22 mouse cellular contexts compared by ENCODE assay signal in genomic region chr9:64220603-64221002, GRCm38 (mm10). TPM values are rescaled to one million over a fixed set of nuclear protein-coding genes. Genes with fewer than 3 reads are reported as not detected.
DNase-seq lines count a peak whose midpoint lies in the region; ATAC-seq and TF ChIP-seq lines count a peak whose summit lies in the region.
"Had no signal": no experiment of that assay in that cellular context is flagged by ENCODE, and none has a peak within 500 bp of the region (broad histone marks: within the 10 kb centered on the region; RNA-seq: fewer than 3 reads in every experiment).

No protein-coding gene starts in this region.

- no peak overlapping the region for H3K4me2 ChIP-seq in embryonic facial prominence, embryonic 14.5 days (ENCODE audit: low read depth, low read length)
- no peak overlapping the region for H3K4me2 ChIP-seq in intestine, embryonic 16.5 days (ENCODE audit: low read depth, low read length)
- H3K4me2 ChIP-seq in stomach, postnatal 0 days (replicated peaks; ENCODE audit: low read depth) = no peak overlapping the region
- H3K4me2 ChIP-seq: forebrain, embryonic 15.5 days; hindbrain, embryonic 12.5 days had no signal

- H3K9me3 ChIP-seq in embryonic facial prominence, embryonic 14.5 days (ENCODE audit: control insufficient read depth, low read length) = no peaks in the 10 kb centered on the region
- no peaks in the 10 kb centered on the region for H3K9me3 ChIP-seq in embryonic facial prominence, embryonic 10.5 days
- no peaks in the 10 kb centered on the region for H3K9me3 ChIP-seq in intestine, embryonic 16.5 days (ENCODE audit: control insufficient read depth, low read length)
- H3K9me3 ChIP-seq in stomach, postnatal 0 days (ENCODE audit: control insufficient read depth, low read length) = no peaks in the 10 kb centered on the region
- H3K9me3 ChIP-seq: forebrain, embryonic 15.5 days; heart, embryonic 10.5 days; hindbrain, embryonic 12.5 days had no signal

- H3K9ac ChIP-seq in embryonic facial prominence, embryonic 14.5 days (ENCODE audit: low read depth, low read length) = no peak overlapping the region
- no peak overlapping the region for H3K9ac ChIP-seq in intestine, embryonic 16.5 days (ENCODE audit: low read depth, low read length)
- no peak overlapping the region for H3K9ac ChIP-seq in stomach, postnatal 0 days (ENCODE audit: low read length)
- H3K9ac ChIP-seq: forebrain, embryonic 15.5 days; hindbrain, embryonic 12.5 days had no signal

- H3K4me3 ChIP-seq in embryonic facial prominence, embryonic 14.5 days (ENCODE audit: low read depth, low read length) = no peak overlapping the region
- H3K4me3 ChIP-seq in embryonic facial prominence, embryonic 10.5 days = no peak overlapping the region
- no peak overlapping the region for H3K4me3 ChIP-seq in layer of hippocampus, adult 2 months
- no peak overlapping the region for H3K4me3 ChIP-seq in intestine, embryonic 16.5 days (ENCODE audit: low read length)
- H3K4me3 ChIP-seq in stomach, postnatal 0 days (ENCODE audit: low read depth, low read length) = no peak overlapping the region
- H3K4me3 ChIP-seq: forebrain, embryonic 15.5 days; heart, embryonic 10.5 days; hindbrain, embryonic 12.5 days had no signal

- H3K27ac ChIP-seq in embryonic facial prominence, embryonic 14.5 days (replicated peaks; ENCODE audit: low read depth, low read length) = peak overlapping the region; percentile 44; the same call in 1 of the 2 replicates
- H3K27ac ChIP-seq in embryonic facial prominence, embryonic 10.5 days (replicated peaks) = no peak overlapping the region
- H3K27ac ChIP-seq in layer of hippocampus, adult 2 months = peak overlapping the region; percentile 62
- H3K27ac ChIP-seq in intestine, embryonic 16.5 days (ENCODE audit: low read length) = no peak overlapping the region
- peak overlapping the region; percentile 24 for H3K27ac ChIP-seq in stomach, postnatal 0 days (replicated peaks)
- H3K27ac ChIP-seq: forebrain, embryonic 15.5 days; heart, embryonic 10.5 days; hindbrain, embryonic 12.5 days had no signal

- peaks cover 8% of the 10 kb centered on the region; the same call in 1 of the 2 replicates for H3K4me1 ChIP-seq in embryonic facial prominence, embryonic 14.5 days (ENCODE audit: control insufficient read depth, insufficient read depth, low read length)
- peaks cover 24% of the 10 kb centered on the region for H3K4me1 ChIP-seq in embryonic facial prominence, embryonic 10.5 days
- peaks cover 7% of the 10 kb centered on the region; the same call in 1 of the 2 replicates for H3K4me1 ChIP-seq in intestine, embryonic 16.5 days (ENCODE audit: control insufficient read depth, insufficient read depth, low read length)
- 0 out of 2 replicates have a peak, but pooled peaks cover 4% of the 10 kb centered on the region for H3K4me1 ChIP-seq in stomach, postnatal 0 days (replicated peaks; ENCODE audit: control insufficient read depth, insufficient read depth)
- H3K4me1 ChIP-seq: hindbrain, embryonic 12.5 days had no signal

- no peaks in the 10 kb centered on the region for H3K27me3 ChIP-seq in embryonic facial prominence, embryonic 14.5 days (replicated peaks; ENCODE audit: control insufficient read depth, insufficient read depth, low read length)
- H3K27me3 ChIP-seq in embryonic facial prominence, embryonic 10.5 days (replicated peaks; ENCODE audit: low read depth, poor library complexity, severe bottlenecking) = no peaks in the 10 kb centered on the region
- H3K27me3 ChIP-seq in intestine, embryonic 16.5 days (replicated peaks; ENCODE audit: control insufficient read depth, insufficient read depth, low read length) = no peaks in the 10 kb centered on the region
- H3K27me3 ChIP-seq in stomach, postnatal 0 days (ENCODE audit: control insufficient read depth, insufficient read depth, low read length) = no peaks in the 10 kb centered on the region
- H3K27me3 ChIP-seq: forebrain, embryonic 15.5 days; hindbrain, embryonic 12.5 days; Patski had no signal

- no peak for TF ChIP-seq CTCF in layer of hippocampus, adult 2 months (conservative IDR thresholded peaks at IDR 0.05)
- TF ChIP-seq CTCF in stomach, postnatal 0 days (IDR thresholded peaks at IDR 0.05; ENCODE audit: low read depth) = no peak

- ATAC-seq in embryonic facial prominence, embryonic 14.5 days (ENCODE audit: low read depth) = no peak
- ATAC-seq in intestine, embryonic 16.5 days = peak; percentile 73
- no peak for ATAC-seq in stomach, postnatal 0 days (ENCODE audit: low FRiP score, low TSS enrichment)
- ATAC-seq: CD4-positive, CD25-positive, alpha-beta regulatory T cell, adult 4 months; forebrain, embryonic 15.5 days; hindbrain, embryonic 16.5 days; Patski had no signal

- WGBS in embryonic facial prominence, embryonic 14.5 days = 76% methylated on average over 1 of the region's 1 CpGs
- WGBS in embryonic facial prominence, embryonic 10.5 days = 73% methylated on average over 1 of the region's 1 CpGs
- 60% methylated on average over 1 of the region's 1 CpGs for WGBS in intestine, embryonic 16.5 days
- 38% methylated on average over 1 of the region's 1 CpGs for whole genome bisulfite sequencing in stomach, postnatal 0 days

- no peaks in the 10 kb centered on the region for H3K36me3 ChIP-seq in embryonic facial prominence, embryonic 14.5 days (ENCODE audit: control insufficient read depth, insufficient read depth, low read length)
- peaks cover 5% of the 10 kb centered on the region for H3K36me3 ChIP-seq in embryonic facial prominence, embryonic 10.5 days (replicated peaks)
- H3K36me3 ChIP-seq in intestine, embryonic 16.5 days (ENCODE audit: control insufficient read depth, insufficient read depth, low read length) = no peaks in the 10 kb centered on the region
- no peaks in the 10 kb centered on the region; the same call in 1 of the 2 replicates for H3K36me3 ChIP-seq in stomach, postnatal 0 days (ENCODE audit: control insufficient read depth, insufficient read depth, low read length)
- H3K36me3 ChIP-seq: forebrain, embryonic 15.5 days; hindbrain, embryonic 12.5 days had no signal

- no peak for DNase-seq in embryonic facial prominence, embryonic 14.5 days (ENCODE audit: low spot score)
- no peak for DNase-seq in embryonic facial prominence, embryonic 10.5 days (ENCODE audit: low spot score)
- no peak for DNase-seq in layer of hippocampus, adult 2 months (ENCODE audit: low spot score in 2 of 2)
- no peak for DNase-seq in layer of hippocampus, postnatal 25 days (ENCODE audit: extremely low spot score in 1 of 2, low spot score in 1 of 2)
- DNase-seq in stomach, postnatal 0 days (ENCODE audit: low spot score) = no peak
- DNase-seq in adrenal gland, adult 8-10 months = no peak
- DNase-seq in right cerebral cortex, adult 2 months (ENCODE audit: low spot score in 2 of 2) = no peak
- DNase-seq: adrenal gland, postnatal 10 days; B cell, adult 2 months; cerebellum, adult 11 months; cerebellum, adult 9-10 months; cerebellum, postnatal 25 days; heart, adult 18-20 months; heart, postnatal 10 days; heart, postnatal 4 days had no signal

- no peak for TF ChIP-seq EP300 in stomach, postnatal 0 days (optimal IDR thresholded peaks at IDR 0.05)

RNA-seq across cellular contexts. Expression of gene Uchl4, which starts 14.4 kb away (rescaled TPM):
- 2.2 and 2.3 TPM in 2 replicates for polyA plus RNA-seq in embryonic facial prominence, embryonic 14.5 days (2014; fragmentation: Nextera tagmentation; extraction: Ambion mirVana)
- polyA plus RNA-seq in embryonic facial prominence, embryonic 10.5 days (2016; fragmentation: Nextera tagmentation; extraction: Ambion mirVana) = 3.9 and 4.4 TPM in 2 replicates
- 1 to 10 TPM; 2.8 to 2.9 TPM for total RNA-seq in layer of hippocampus, adult 2 months (2021)
- total RNA-seq in layer of hippocampus, postnatal 25 days (2021) = 1 to 10 TPM; 3.0 to 3.9 TPM
- polyA plus RNA-seq in intestine, embryonic 16.5 days (2015; fragmentation: Nextera tagmentation; extraction: Ambion mirVana) = 1.8 and 2.4 TPM in 2 replicates
- 2.0 and 2.2 TPM in 2 replicates for polyA plus RNA-seq in stomach, postnatal 0 days (2015; fragmentation: Nextera tagmentation; extraction: Ambion mirVana)
- 1 to 10 TPM; 1.5 to 2.7 (median 2.4) TPM for total RNA-seq in adrenal gland, adult 8-10 months (2022)

RNA-seq across cellular contexts. Expression of gene Map2k1, which starts 32.8 kb away (rescaled TPM):
- polyA plus RNA-seq in embryonic facial prominence, embryonic 14.5 days (2014; fragmentation: Nextera tagmentation; extraction: Ambion mirVana) = 105 and 109 TPM in 2 replicates
- 82.6 and 89.3 TPM in 2 replicates for polyA plus RNA-seq in embryonic facial prominence, embryonic 10.5 days (2016; fragmentation: Nextera tagmentation; extraction: Ambion mirVana)
- 100 to 1,000 TPM; 329 to 346 TPM for total RNA-seq in layer of hippocampus, adult 2 months (2021)
- total RNA-seq in layer of hippocampus, postnatal 25 days (2021) = 100 to 1,000 TPM; 294 to 332 TPM
- 97.4 and 104 TPM in 2 replicates for polyA plus RNA-seq in intestine, embryonic 16.5 days (2015; fragmentation: Nextera tagmentation; extraction: Ambion mirVana)
- polyA plus RNA-seq in stomach, postnatal 0 days (2015; fragmentation: Nextera tagmentation; extraction: Ambion mirVana) = 84.1 and 85.0 TPM in 2 replicates
- total RNA-seq in adrenal gland, adult 8-10 months (2022) = 10 to 100 TPM; 83.4 to 93.7 (median 91.9) TPM

RNA-seq across cellular contexts. Expression of gene Snapc5, which starts 41.5 kb away (rescaled TPM):
- polyA plus RNA-seq in embryonic facial prominence, embryonic 14.5 days (2014; fragmentation: Nextera tagmentation; extraction: Ambion mirVana) = 19.2 and 21.2 TPM in 2 replicates
- polyA plus RNA-seq in embryonic facial prominence, embryonic 10.5 days (2016; fragmentation: Nextera tagmentation; extraction: Ambion mirVana) = 29.0 and 31.8 TPM in 2 replicates
- total RNA-seq in layer of hippocampus, adult 2 months (2021) = 10 to 100 TPM; 15.0 to 19.6 TPM
- 10 to 100 TPM; 16.9 to 19.1 TPM for total RNA-seq in layer of hippocampus, postnatal 25 days (2021)
- 36.2 and 36.5 TPM in 2 replicates for polyA plus RNA-seq in intestine, embryonic 16.5 days (2015; fragmentation: Nextera tagmentation; extraction: Ambion mirVana)
- 31.8 and 34.4 TPM in 2 replicates for polyA plus RNA-seq in stomach, postnatal 0 days (2015; fragmentation: Nextera tagmentation; extraction: Ambion mirVana)
- total RNA-seq in adrenal gland, adult 8-10 months (2022) = 10 to 100 TPM; 22.0 to 28.1 (median 24.7) TPM

RNA-seq across cellular contexts. Expression of gene Rpl4, which starts 47.4 kb away (rescaled TPM):
- polyA plus RNA-seq in embryonic facial prominence, embryonic 14.5 days (2014; fragmentation: Nextera tagmentation; extraction: Ambion mirVana) = 1,344 and 1,393 TPM in 2 replicates
- 1,235 and 1,262 TPM in 2 replicates for polyA plus RNA-seq in embryonic facial prominence, embryonic 10.5 days (2016; fragmentation: Nextera tagmentation; extraction: Ambion mirVana)
- total RNA-seq in layer of hippocampus, adult 2 months (2021) = 100 to 1,000 TPM; 607 to 624 TPM
- total RNA-seq in layer of hippocampus, postnatal 25 days (2021) = 100 to 1,000 TPM; 547 to 604 TPM
- polyA plus RNA-seq in intestine, embryonic 16.5 days (2015; fragmentation: Nextera tagmentation; extraction: Ambion mirVana) = 1,062 and 1,181 TPM in 2 replicates
- 902 and 907 TPM in 2 replicates for polyA plus RNA-seq in stomach, postnatal 0 days (2015; fragmentation: Nextera tagmentation; extraction: Ambion mirVana)
- total RNA-seq in adrenal gland, adult 8-10 months (2022) = 100 to 1,000 TPM; 875 to 953 (median 912) TPM

RNA-seq across cellular contexts. Expression of gene Zwilch, which starts 47.7 kb away (rescaled TPM):
- polyA plus RNA-seq in embryonic facial prominence, embryonic 14.5 days (2014; fragmentation: Nextera tagmentation; extraction: Ambion mirVana) = 10.6 and 17.4 TPM in 2 replicates
- polyA plus RNA-seq in embryonic facial prominence, embryonic 10.5 days (2016; fragmentation: Nextera tagmentation; extraction: Ambion mirVana) = 43.7 and 46.1 TPM in 2 replicates
- 1 to 10 TPM; 2.6 to 4.8 TPM for total RNA-seq in layer of hippocampus, adult 2 months (2021)
- 1 to 10 TPM; 4.3 to 6.6 TPM for total RNA-seq in layer of hippocampus, postnatal 25 days (2021)
- polyA plus RNA-seq in intestine, embryonic 16.5 days (2015; fragmentation: Nextera tagmentation; extraction: Ambion mirVana) = 17.3 and 22.0 TPM in 2 replicates
- 3.2 and 4.1 TPM in 2 replicates for polyA plus RNA-seq in stomach, postnatal 0 days (2015; fragmentation: Nextera tagmentation; extraction: Ambion mirVana)
- 10 to 100 TPM in 1 of 4 experiments, 1 to 10 TPM in 3; 3.5 to 10.2 (median 6.3) TPM for total RNA-seq in adrenal gland, adult 8-10 months (2022)

Comparison
In these comparisons a context has a peak if more than half of its experiments do, and no peak if none do; other contexts are left out.
1. H3K27ac ChIP-seq: peak in embryonic facial prominence, embryonic 14.5 days (single experiment), layer of hippocampus, adult 2 months (single experiment) and stomach, postnatal 0 days (single experiment); none in embryonic facial prominence, embryonic 10.5 days (single experiment) and intestine, embryonic 16.5 days (single experiment).